Mouse (Mus musculus): Measurements from ENCODE around the gene Ereg. TPM values are rescaled to one million over a fixed set of nuclear protein-coding genes. Genes with fewer than 3 reads are reported as not detected.

Gene Ereg
- total and polyA plus RNA-seq, 2 experiments from 2014 or later = 0.10 to 0.34 TPM

- Histone ChIP-seq H3K27me3 (ENCODE audit: control insufficient read depth, insufficient read depth, low read length) (0 out of 2 replicates have a peak, but pooled peaks cover 2% of the 10 kb centered on the region), H3K9ac (replicated peaks; ENCODE audit: low read depth, low read length) (no peak overlapping the region), H3K4me1 (ENCODE audit: control insufficient read depth, insufficient read depth) (peaks cover 6% of the 10 kb centered on the region; the same call in 1 of the 2 replicates), H3K36me3 (replicated peaks; ENCODE audit: control insufficient read depth, insufficient read depth, low read length) (no peaks in the 10 kb centered on the region), H3K27ac (ENCODE audit: low read depth) (no peak overlapping the region), H3K4me3 (ENCODE audit: low read depth, low read length) (peak overlapping the region; percentile 47), H3K9me3 (replicated peaks; ENCODE audit: control insufficient read depth, low read length) (no peaks in the 10 kb centered on the region), H3K4me2 (ENCODE audit: low read depth, low read length) (peak overlapping the region; percentile 67)
- TF ChIP-seq CTCF (IDR thresholded peaks at IDR 0.05; ENCODE audit: low read depth) (no peak), EP300 (IDR thresholded peaks at IDR 0.05; ENCODE audit: low read depth) (no peak)
- no peak for ATAC-seq (ENCODE audit: insufficient read depth, low read depth)
- WGBS = 45% methylated on average over 8 of the region's 8 CpGs
- DNase-seq (ENCODE audit: low spot score) = no peak
Measured at GRCm38 (mm10) chr5:91073626-91074025, 796 bp upstream of the Ereg start.

GRCm38 (mm10) chr5:91074026-91074425 is 396 bp upstream of the Ereg start:
- Histone ChIP-seq H3K9me3 (replicated peaks; ENCODE audit: control insufficient read depth, low read length) (no peaks in the 10 kb centered on the region), H3K9ac (replicated peaks; ENCODE audit: low read depth, low read length) (no peak overlapping the region), H3K4me3 (ENCODE audit: low read depth, low read length) (peak overlapping the region; percentile 47), H3K4me1 (ENCODE audit: control insufficient read depth, insufficient read depth) (peaks cover 6% of the 10 kb centered on the region; the same call in 1 of the 2 replicates), H3K27me3 (ENCODE audit: control insufficient read depth, insufficient read depth, low read length) (0 out of 2 replicates have a peak, but pooled peaks cover 2% of the 10 kb centered on the region), H3K27ac (ENCODE audit: low read depth) (peak overlapping the region; percentile 2; the same call in 1 of the 2 replicates), H3K36me3 (replicated peaks; ENCODE audit: control insufficient read depth, insufficient read depth, low read length) (no peaks in the 10 kb centered on the region), H3K4me2 (ENCODE audit: low read depth, low read length) (peak overlapping the region; percentile 67)
- ATAC-seq (ENCODE audit: insufficient read depth, low read depth) (peak; percentile 55), DNase-seq (ENCODE audit: low spot score) (peak; percentile 19)
- TF ChIP-seq EP300 (IDR thresholded peaks at IDR 0.05; ENCODE audit: low read depth) (no peak), CTCF (IDR thresholded peaks at IDR 0.05; ENCODE audit: low read depth) (no peak)
- WGBS = 29% methylated on average over 8 of the region's 8 CpGs

- no peak overlapping the region for H3K9ac ChIP-seq (replicated peaks; ENCODE audit: low read depth, low read length)
- ATAC-seq (ENCODE audit: insufficient read depth, low read depth) (no peak), DNase-seq (ENCODE audit: low spot score) (no peak)
- no peaks in the 10 kb centered on the region for H3K9me3 ChIP-seq (replicated peaks; ENCODE audit: control insufficient read depth, low read length)
- peak overlapping the region; percentile 67 for H3K4me2 ChIP-seq (ENCODE audit: low read depth, low read length)
- no peaks in the 10 kb centered on the region for H3K36me3 ChIP-seq (replicated peaks; ENCODE audit: control insufficient read depth, insufficient read depth, low read length)
- peak overlapping the region; percentile 47 for H3K4me3 ChIP-seq (ENCODE audit: low read depth, low read length)
- 60% methylated on average over 1 of the region's 1 CpGs for WGBS
- no peak overlapping the region for H3K27ac ChIP-seq (ENCODE audit: low read depth)
- 0 out of 2 replicates have a peak, but pooled peaks cover 2% of the 10 kb centered on the region for H3K27me3 ChIP-seq (ENCODE audit: control insufficient read depth, insufficient read depth, low read length)
- H3K4me1 ChIP-seq (ENCODE audit: control insufficient read depth, insufficient read depth) = peaks cover 6% of the 10 kb centered on the region; the same call in 1 of the 2 replicates
- TF ChIP-seq CTCF (IDR thresholded peaks at IDR 0.05; ENCODE audit: low read depth) (no peak), EP300 (IDR thresholded peaks at IDR 0.05; ENCODE audit: low read depth) (no peak)
Measured at GRCm38 (mm10) chr5:91075021-91075420, 599 bp downstream of the Ereg start.

GRCm38 (mm10) chr5:91083016-91083415 is 8.6 kb downstream of the Ereg start:
- TF ChIP-seq EP300 (IDR thresholded peaks at IDR 0.05; ENCODE audit: low read depth) (no peak), CTCF (IDR thresholded peaks at IDR 0.05; ENCODE audit: low read depth) (no peak)
- H3K4me1 ChIP-seq (ENCODE audit: control insufficient read depth, insufficient read depth) = no peaks in the 10 kb centered on the region
- no peak overlapping the region for H3K4me2 ChIP-seq (ENCODE audit: low read depth, low read length)
- H3K9me3 ChIP-seq (replicated peaks; ENCODE audit: control insufficient read depth, low read length) = no peaks in the 10 kb centered on the region
- 60% methylated on average over 5 of the region's 5 CpGs for WGBS
- H3K9ac ChIP-seq (replicated peaks; ENCODE audit: low read depth, low read length) = no peak overlapping the region
- no peak for DNase-seq (ENCODE audit: low spot score)
- ATAC-seq (ENCODE audit: insufficient read depth, low read depth) = no peak
- H3K4me3 ChIP-seq (ENCODE audit: low read depth, low read length) = no peak overlapping the region
- no peaks in the 10 kb centered on the region for H3K27me3 ChIP-seq (ENCODE audit: control insufficient read depth, insufficient read depth, low read length)
- H3K27ac ChIP-seq (ENCODE audit: low read depth) = no peak overlapping the region
- H3K36me3 ChIP-seq (replicated peaks; ENCODE audit: control insufficient read depth, insufficient read depth, low read length) = no peaks in the 10 kb centered on the region

- Histone ChIP-seq H3K27me3 (ENCODE audit: control insufficient read depth, insufficient read depth, low read length) (no peaks in the 10 kb centered on the region), H3K4me1 (ENCODE audit: control insufficient read depth, insufficient read depth) (no peaks in the 10 kb centered on the region), H3K9me3 (replicated peaks; ENCODE audit: control insufficient read depth, low read length) (no peaks in the 10 kb centered on the region), H3K9ac (replicated peaks; ENCODE audit: low read depth, low read length) (no peak overlapping the region), H3K4me2 (ENCODE audit: low read depth, low read length) (no peak overlapping the region), H3K36me3 (replicated peaks; ENCODE audit: control insufficient read depth, insufficient read depth, low read length) (no peaks in the 10 kb centered on the region), H3K27ac (ENCODE audit: low read depth) (no peak overlapping the region), H3K4me3 (ENCODE audit: low read depth, low read length) (no peak overlapping the region)
- DNase-seq (ENCODE audit: low spot score) = no peak
- no peak for ATAC-seq (ENCODE audit: insufficient read depth, low read depth)
- TF ChIP-seq CTCF (IDR thresholded peaks at IDR 0.05; ENCODE audit: low read depth) (peak; percentile 28; the same call in 1 of the 2 replicates), EP300 (IDR thresholded peaks at IDR 0.05; ENCODE audit: low read depth) (no peak)
- WGBS = 49% methylated on average over 5 of the region's 5 CpGs
Measured at GRCm38 (mm10) chr5:91085291-91085690, 10.9 kb downstream of the Ereg start.

- Histone ChIP-seq H3K4me2 (ENCODE audit: low read depth, low read length) (no peak overlapping the region), H3K27ac (ENCODE audit: low read depth) (no peak overlapping the region), H3K9me3 (replicated peaks; ENCODE audit: control insufficient read depth, low read length) (no peaks in the 10 kb centered on the region), H3K4me3 (ENCODE audit: low read depth, low read length) (no peak overlapping the region), H3K36me3 (replicated peaks; ENCODE audit: control insufficient read depth, insufficient read depth, low read length) (no peaks in the 10 kb centered on the region), H3K27me3 (ENCODE audit: control insufficient read depth, insufficient read depth, low read length) (no peaks in the 10 kb centered on the region), H3K9ac (replicated peaks; ENCODE audit: low read depth, low read length) (no peak overlapping the region), H3K4me1 (ENCODE audit: control insufficient read depth, insufficient read depth) (no peaks in the 10 kb centered on the region)
- 65% methylated on average over 3 of the region's 3 CpGs for WGBS
- ATAC-seq (ENCODE audit: insufficient read depth, low read depth) = no peak
- TF ChIP-seq EP300 (IDR thresholded peaks at IDR 0.05; ENCODE audit: low read depth) = no peak
- no peak for TF ChIP-seq CTCF (IDR thresholded peaks at IDR 0.05; ENCODE audit: low read depth)
- DNase-seq (ENCODE audit: low spot score) = no peak
Measured at GRCm38 (mm10) chr5:91090301-91090700, 15.9 kb downstream of the Ereg start.
